Mouse (Mus musculus) G1E (cell line): ENCODE results near the gene 1700001C02Rik. TPM values are rescaled to one million over a fixed set of nuclear protein-coding genes. Genes with fewer than 3 reads are reported as not detected.

ENCODE experiments used
- ATAC-seq: 2 replicates; pipeline ENCODE4 v1.8.0; 2016; ENCODE audit warnings: mild to moderate bottlenecking; ENCODE audit not compliant: insufficient number of reproducible peaks, poor library complexity, low FRiP score, severe bottlenecking; ENCODE audit errors: extremely low read depth
- DNase-seq: peaks from one replicate; pipeline ENCODE4 v3.0.0; 2012; ENCODE audit warnings: low spot score
- H3K27me3 ChIP-seq: 2 replicates; pipeline ENCODE4 v1.6.1; 2012; ENCODE audit warnings: mild to moderate bottlenecking, low read length, inconsistent platforms; ENCODE audit not compliant: insufficient read depth
- H3K36me3 ChIP-seq: replicated peaks from 2 replicates; pipeline ENCODE3; 2012; ENCODE audit warnings: mild to moderate bottlenecking, inconsistent platforms
- H3K4me1 ChIP-seq: 2 replicates; pipeline ENCODE4 v1.6.1; 2012; ENCODE audit warnings: low read depth, low read length, inconsistent platforms, mixed read lengths; ENCODE audit not compliant: insufficient read depth
- H3K4me3 ChIP-seq: 2 replicates; pipeline ENCODE4 v1.5.1; 2012; ENCODE audit warnings: low read depth, mild to moderate bottlenecking, inconsistent platforms, low read length, moderate library complexity, mixed read lengths
- H3K9me3 ChIP-seq: replicated peaks from 2 replicates; pipeline ENCODE4 v1.6.1; 2012; ENCODE audit warnings: inconsistent platforms
- CTCF ChIP-seq: IDR thresholded peaks from 2 replicates; pipeline ENCODE4 v1.5.1; 2012; ENCODE audit warnings: low read depth, low read length, inconsistent platforms, mixed read lengths
- GATA1 ChIP-seq: IDR thresholded peaks from 2 replicates; pipeline ENCODE4 v1.6.1; 2012; ENCODE audit warnings: borderline replicate concordance, low read length, inconsistent platforms, mixed read lengths
- GATA2 ChIP-seq: IDR thresholded peaks from 2 replicates; pipeline ENCODE4 v1.6.1; 2012; ENCODE audit warnings: low read depth, low read length, inconsistent platforms, borderline replicate concordance
- POLR2AphosphoS5 ChIP-seq: IDR thresholded peaks from 2 replicates; pipeline ENCODE4 v1.6.1; 2012; ENCODE audit warnings: low read depth, low read length, inconsistent platforms; ENCODE audit not compliant: insufficient replicate concordance
- TAL1 ChIP-seq: conservative IDR thresholded peaks from 2 replicates; pipeline ENCODE4 v1.6.1; 2012; ENCODE audit warnings: low read depth, low read length, inconsistent platforms, mixed read lengths
- polyA plus RNA-seq: library from polyadenylated mRNA; stranded (reverse); fragments of >175 nt; gene quantifications from 2 replicates; pipeline ENCODE4 v1.2.3, GENCODE M21; 2012
- total RNA-seq, 2 experiments: library from RNA; stranded (forward) in 1 of 2; stranded (reverse) in 1 of 2; fragments of 200-1000 nt in 1 of 2; fragments of >200 nt in 1 of 2; fragmentation: Nextera tagmentation in 1 of 2; gene quantifications; 2 replicates each; pipeline ENCODE4 v1.2.3; 2014 to 2017

The 1700001C02Rik gene
- total and polyA plus RNA-seq, 3 experiments = not detected

GRCm38 (mm10) chr5:30440308-30440906 is 25.4 kb upstream of the 1700001C02Rik start:
- TF ChIP-seq CTCF (no peak), POLR2AphosphoS5 (no peak), GATA2 (no peak), GATA1 (no peak), TAL1 (no peak)
- no peak for DNase-seq
- Histone ChIP-seq H3K36me3 (no peaks in the 10 kb centered on the region), H3K4me3 (no peak overlapping the region), H3K27me3 (peaks cover 5% of the 10 kb centered on the region; the same call in 1 of the 2 replicates), H3K4me1 (no peaks in the 10 kb centered on the region), H3K9me3 (no peaks in the 10 kb centered on the region)
- no peak for ATAC-seq

- Histone ChIP-seq H3K9me3 (no peaks in the 10 kb centered on the region), H3K4me1 (no peaks in the 10 kb centered on the region), H3K4me3 (no peak overlapping the region), H3K36me3 (no peaks in the 10 kb centered on the region), H3K27me3 (peaks cover 5% of the 10 kb centered on the region; the same call in 1 of the 2 replicates)
- ATAC-seq = no peak
- no peak for TF ChIP-seq TAL1
- no peak for DNase-seq
Measured at GRCm38 (mm10) chr5:30442196-30442595, 23.7 kb upstream of the 1700001C02Rik start.

GRCm38 (mm10) chr5:30444327-30444895 is 21.4 kb upstream of the 1700001C02Rik start:
- peaks cover 9% of the 10 kb centered on the region for H3K27me3 ChIP-seq
- no peaks in the 10 kb centered on the region for H3K4me1 ChIP-seq
- H3K9me3 ChIP-seq = no peaks in the 10 kb centered on the region
- H3K4me3 ChIP-seq = no peak overlapping the region
- no peak for TF ChIP-seq GATA2
- no peak for TF ChIP-seq CTCF
- TF ChIP-seq GATA1 = no peak
- TF ChIP-seq POLR2AphosphoS5 = no peak
- no peak for TF ChIP-seq TAL1
- no peak for ATAC-seq
- no peak for DNase-seq
- H3K36me3 ChIP-seq = no peaks in the 10 kb centered on the region

- Histone ChIP-seq H3K36me3 (no peaks in the 10 kb centered on the region), H3K4me3 (no peak overlapping the region), H3K4me1 (no peaks in the 10 kb centered on the region), H3K27me3 (peaks cover 18% of the 10 kb centered on the region), H3K9me3 (no peaks in the 10 kb centered on the region)
- DNase-seq (no peak), ATAC-seq (no peak)
- TF ChIP-seq CTCF (no peak), TAL1 (no peak), GATA2 (no peak), GATA1 (no peak), POLR2AphosphoS5 (no peak)
Measured at GRCm38 (mm10) chr5:30456056-30456455, 9.8 kb upstream of the 1700001C02Rik start.

GRCm38 (mm10) chr5:30460155-30460554 is 5.7 kb upstream of the 1700001C02Rik start:
- no peak for DNase-seq
- no peaks in the 10 kb centered on the region for H3K9me3 ChIP-seq
- no peaks in the 10 kb centered on the region for H3K4me1 ChIP-seq
- no peaks in the 10 kb centered on the region for H3K36me3 ChIP-seq
- TF ChIP-seq GATA1 = no peak
- no peak for TF ChIP-seq POLR2AphosphoS5
- no peak for TF ChIP-seq GATA2
- no peak for TF ChIP-seq TAL1
- TF ChIP-seq CTCF = no peak
- H3K4me3 ChIP-seq = no peak overlapping the region
- peaks cover 25% of the 10 kb centered on the region for H3K27me3 ChIP-seq
- no peak for ATAC-seq

- ATAC-seq = no peak
- Histone ChIP-seq H3K27me3 (peaks cover 26% of the 10 kb centered on the region), H3K4me3 (no peak within 1 kb of the TSS), H3K9me3 (no peaks in the 10 kb centered on the region), H3K4me1 (no peaks in the 10 kb centered on the region), H3K36me3 (no peaks in the 10 kb centered on the region)
- DNase-seq = no peak
- TF ChIP-seq GATA1 = no peak
- no peak for TF ChIP-seq POLR2AphosphoS5
- no peak for TF ChIP-seq CTCF
- no peak for TF ChIP-seq TAL1
- TF ChIP-seq GATA2 = no peak
Measured at GRCm38 (mm10) chr5:30461821-30462220, 4.0 kb upstream of the 1700001C02Rik start, which contains the start of gene Otof. TSS of gene Otof (minus strand) at chr5:30461932.
